In genomic region chr10:24210075-24210474, GRCm38 (mm10) we compare ENCODE assay signal across 15 mouse cellular contexts. TPM values are rescaled to one million over a fixed set of nuclear protein-coding genes. Genes with fewer than 3 reads are reported as not detected.
"Had no signal": no experiment of that assay in that cellular context is flagged by ENCODE, and none has a peak within 500 bp of the region (broad histone marks: within the 10 kb centered on the region; RNA-seq: fewer than 3 reads in every experiment).

No protein-coding gene starts in this region.

- ATAC-seq: liver, embryonic 12.5 days had no signal

- H3K9me3 ChIP-seq: limb, embryonic 15.5 days; liver, embryonic 12.5 days; midbrain, embryonic 10.5 days; neural tube, embryonic 15.5 days had no signal

- H3K27me3 ChIP-seq: limb, embryonic 15.5 days; liver, embryonic 12.5 days; neural tube, embryonic 15.5 days had no signal

- H3K27ac ChIP-seq: limb, embryonic 15.5 days; liver, embryonic 12.5 days; midbrain, embryonic 10.5 days; neural tube, embryonic 15.5 days; stomach, postnatal 0 days had no signal

- H3K9ac ChIP-seq: limb, embryonic 15.5 days; liver, embryonic 12.5 days; lung, embryonic 14.5 days; neural tube, embryonic 15.5 days had no signal

- H3K4me1 ChIP-seq: limb, embryonic 15.5 days; liver, embryonic 12.5 days; neural tube, embryonic 15.5 days had no signal

- DNase-seq: layer of hippocampus, adult 9-11 months; layer of hippocampus, postnatal 36 days; lung, postnatal 10 days; lung, postnatal 4 days; midbrain, embryonic 14.5 days; right cerebral cortex, adult 18-20 months; thymus, postnatal 4 days had no signal

- H3K4me3 ChIP-seq: limb, embryonic 15.5 days; liver, embryonic 12.5 days; midbrain, embryonic 10.5 days; myocyte; neural tube, embryonic 15.5 days had no signal

- H3K4me2 ChIP-seq: limb, embryonic 15.5 days; liver, embryonic 12.5 days; lung, embryonic 14.5 days; neural tube, embryonic 15.5 days had no signal

- H3K36me3 ChIP-seq: limb, embryonic 15.5 days; liver, embryonic 12.5 days; midbrain, embryonic 10.5 days; neural tube, embryonic 15.5 days had no signal

RNA-seq across cellular contexts. Expression of gene Moxd1, which starts 13.2 kb away (rescaled TPM):
- total RNA-seq: megakaryocyte, adult 5-6 weeks had no signal
- polyA plus RNA-seq: myocyte had no signal
